Mouse (Mus musculus) heart, adult 2 months (tissue): ENCODE data around the gene Olfr1359. TPM values are rescaled to one million over a fixed set of nuclear protein-coding genes. Genes with fewer than 3 reads are reported as not detected.
A peak's percentile ranks its signal among the peaks of the same experiment; 100 is the strongest.
"Not testable (repeated sequence)": the region's sequence is repeated elsewhere in the genome, so short reads cannot be mapped to it uniquely, and the experiment has no call there.

Experiments
- DNase-seq, 2 experiments: peaks; one replicate each; pipeline ENCODE4 v3.0.0; 2021
- H3K27ac ChIP-seq: fragments of 200-600 bp; 2 replicates; pipeline ENCODE4 v1.8.1; 2022
- H3K27me3 ChIP-seq: fragments of 200-500 bp; 2 replicates; pipeline ENCODE4 v1.6.1; 2012; ENCODE audit warnings: mild to moderate bottlenecking, low read length, inconsistent platforms, mixed read lengths; ENCODE audit not compliant: control insufficient read depth, insufficient read depth
- H3K36me3 ChIP-seq: fragments of 200-500 bp; 2 replicates; pipeline ENCODE4 v1.6.1; 2012; ENCODE audit warnings: low read length, inconsistent platforms; ENCODE audit not compliant: control insufficient read depth, insufficient read depth
- H3K4me1 ChIP-seq: fragments of 200-500 bp; 2 replicates; pipeline ENCODE4 v1.6.1; 2011; ENCODE audit warnings: low read length; ENCODE audit not compliant: control insufficient read depth, insufficient read depth
- H3K4me3 ChIP-seq: fragments of 200-600 bp; 2 replicates; pipeline ENCODE4 v1.8.1; 2022
- H3K79me2 ChIP-seq: fragments of 200-500 bp; replicated peaks from 2 replicates; pipeline ENCODE4 v1.6.1; 2012; ENCODE audit warnings: mild to moderate bottlenecking, inconsistent platforms, low read length, moderate library complexity, mixed read lengths; ENCODE audit not compliant: control insufficient read depth, insufficient read depth
- H3K9ac ChIP-seq: fragments of 200-500 bp; 2 replicates; pipeline ENCODE4 v1.6.1; 2012; ENCODE audit warnings: low read depth, mild to moderate bottlenecking, control low read depth, inconsistent platforms, low read length, mixed read lengths
- CTCF ChIP-seq: fragments of 200-600 bp; IDR thresholded peaks from 2 replicates; pipeline ENCODE4 v1.8.1; 2022; ENCODE audit warnings: antibody characterized with exemption, mild to moderate bottlenecking, moderate library complexity
- EP300 ChIP-seq: fragments of 200-500 bp; IDR thresholded peaks from 2 replicates; pipeline ENCODE4 v1.6.1; 2011; ENCODE audit warnings: low read depth, low read length, control low read depth; ENCODE audit not compliant: insufficient read depth
- POLR2A ChIP-seq: fragments of 200-500 bp; IDR thresholded peaks from 2 replicates; pipeline ENCODE4 v1.6.1; 2011; ENCODE audit warnings: mild to moderate bottlenecking, low read depth, low read length, control low read depth; ENCODE audit not compliant: insufficient read depth
- WGBS: fragments of 180-500 bp; shearing (Covaris S2); methylation state at CpG from one replicate; pipeline ENCODE4 v1.1.7; 2018; 5-methylcytosine and 5-hydroxymethylcytosine counted together
- intact Hi-C: fragments of 180-260 bp; cut with DNase I; formaldehyde crosslinking; loops from one replicate; pipeline ENCODE4 v1.15.1; 2025
- polyA plus RNA-seq: library from polyadenylated mRNA; depleted of rRNA; stranded (reverse); fragments of >200 nt; gene quantifications from 2 replicates; pipeline ENCODE4 v1.2.3, GENCODE M21; 2012
- total RNA-seq, 2 experiments: library from RNA; stranded (reverse); gene quantifications; 2 replicates each; pipeline ENCODE4 v1.2.3; 2021

Gene Olfr1359
- total and polyA plus RNA-seq, 3 experiments, result not detected

GRCm38 (mm10) chr13:21710821-21711525 lies 13.1 kb downstream of the Olfr1359 start:
- H3K4me1 ChIP-seq, result no peaks in the 10 kb centered on the region
- TF ChIP-seq EP300 (peak; percentile 76; the same call in 1 of the 2 replicates), CTCF (no peak), POLR2A (no peak)

DNA sequence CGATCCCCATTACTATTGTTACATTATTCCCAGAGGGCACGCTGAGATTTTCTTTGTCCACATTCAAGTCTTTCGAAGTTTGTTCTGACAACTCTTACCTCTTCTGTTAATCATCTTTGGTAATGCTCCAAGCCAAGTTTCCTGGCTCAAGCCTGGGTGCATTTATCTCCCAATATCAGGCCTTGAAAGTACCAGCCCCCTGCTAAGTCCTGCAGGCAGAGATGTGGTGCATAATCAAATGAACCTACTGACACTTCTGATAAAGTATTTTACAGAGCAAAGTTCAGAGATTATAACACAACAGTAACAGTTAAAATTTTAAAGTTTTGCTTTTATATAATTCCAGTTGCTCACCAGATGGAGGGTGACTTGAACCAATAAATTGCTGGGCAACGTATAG lies 13.8 kb downstream of the Olfr1359 start:
- H3K4me1 ChIP-seq, result no peaks in the 10 kb centered on the region
- no peak for DNase-seq
- no peaks in the 10 kb centered on the region for H3K36me3 ChIP-seq
- 43% methylated on average over 4 of the region's 4 CpGs for WGBS
- intact Hi-C loops, result loop anchor here (1.0 to 10.0 kb wide), 8 partner anchors 23 to 1983 kb away; partner anchors contain the start of genes Hist1h1t, Hist1h4c and Hist1h4d
- H3K27me3 ChIP-seq, result no peaks in the 10 kb centered on the region
- no peak overlapping the region for H3K27ac ChIP-seq
- peak overlapping the region; percentile 74; the same call in 1 of the 2 replicates for H3K4me3 ChIP-seq
- no peak for TF ChIP-seq EP300
- no peak for TF ChIP-seq CTCF
- no peak for TF ChIP-seq POLR2A
- no peak overlapping the region for H3K9ac ChIP-seq
- H3K79me2 ChIP-seq, result no peaks in the 10 kb centered on the region

More at GRCm38 (mm10) chr13:21710821-21711525, 13.1 kb downstream of the Olfr1359 start:
- Histone ChIP-seq H3K9ac (peak overlapping the region; percentile 50), H3K79me2 (no peaks in the 10 kb centered on the region), H3K27ac (peak overlapping the region; percentile 1; the same call in 1 of the 2 replicates), H3K27me3 (no peaks in the 10 kb centered on the region), H3K36me3 (no peaks in the 10 kb centered on the region), H3K4me3 (peak overlapping the region; percentile 74)
- WGBS, result 5% methylated on average over 22 of the region's 22 CpGs
- DNase-seq, result peak; percentile 79 to 84
- intact Hi-C loops, result loop anchor here (1.0 to 10.0 kb wide), 8 partner anchors 23 to 1984 kb away; partner anchors contain the start of genes Hist1h1t, Hist1h4c and Hist1h4d

- H3K4me1 ChIP-seq, result peaks cover 1% of the 10 kb centered on the region
- intact Hi-C loops, result loop anchor here (1.0 to 10.0 kb wide), 7 partner anchors 20 to 1980 kb away; partner anchors contain the start of genes Hist1h1t, Hist1h4c and Hist1h4d
- no peak overlapping the region for H3K27ac ChIP-seq
- WGBS, result under 1% methylated on average over 7 of the region's 7 CpGs
- H3K27me3 ChIP-seq, result no peaks in the 10 kb centered on the region
- peak overlapping the region; percentile 8; the same call in 1 of the 2 replicates for H3K4me3 ChIP-seq
- DNase-seq, result peak; percentile 55 to 62
- H3K79me2 ChIP-seq, result no peaks in the 10 kb centered on the region
- peaks cover 2% of the 10 kb centered on the region; the same call in 1 of the 2 replicates for H3K36me3 ChIP-seq
- TF ChIP-seq EP300, result no peak
- no peak for TF ChIP-seq POLR2A
- peak; percentile 96 for TF ChIP-seq CTCF
- H3K9ac ChIP-seq, result no peak overlapping the region
These were observed 16.8 kb downstream of the Olfr1359 start for GRCm38 (mm10) chr13:21714725-21715124.

DNA sequence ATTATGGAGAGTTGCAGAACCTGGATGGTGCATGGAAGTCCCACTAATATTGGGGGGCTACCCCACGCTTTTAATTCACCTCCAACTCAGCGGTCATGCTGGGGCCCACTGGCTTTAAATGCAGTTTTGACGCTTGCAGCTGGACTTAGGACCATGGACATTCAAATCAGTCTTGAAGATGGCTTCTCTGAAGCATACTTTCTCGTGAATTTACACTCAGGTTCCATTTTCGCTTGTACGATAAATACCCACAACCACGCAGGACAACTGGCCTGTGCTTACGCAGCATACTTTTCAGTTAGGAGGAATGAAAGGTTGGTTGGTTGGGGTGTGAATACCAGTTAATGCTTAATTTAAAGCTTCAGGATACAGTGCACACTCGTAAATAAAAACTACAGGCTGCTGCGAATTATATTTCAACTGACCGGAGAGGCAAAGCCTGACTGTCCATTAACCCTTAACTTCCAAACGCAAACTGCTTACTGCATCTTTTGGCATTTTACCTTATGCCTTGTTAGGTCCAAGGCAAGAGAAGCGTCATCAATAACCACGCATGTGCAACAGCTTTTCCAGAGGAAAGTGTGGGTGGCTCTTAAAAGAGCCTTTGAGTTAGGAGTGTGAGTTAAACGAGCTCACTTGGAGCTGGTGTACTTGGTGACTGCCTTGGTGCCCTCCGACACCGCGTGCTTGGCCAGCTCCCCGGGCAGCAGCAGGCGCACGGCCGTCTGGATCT lies 17.4 kb downstream of the Olfr1359 start:
- H3K9ac ChIP-seq, result no peak overlapping the region; the same call in none of the 2 replicates
- peaks cover 2% of the 10 kb centered on the region; the same call in 1 of the 2 replicates for H3K36me3 ChIP-seq
- no peak for TF ChIP-seq POLR2A
- TF ChIP-seq CTCF, result no peak
- TF ChIP-seq EP300, result no peak
- under 1% methylated on average over 22 of the region's 22 CpGs for WGBS
- no peaks in the 10 kb centered on the region for H3K79me2 ChIP-seq
- peaks cover 1% of the 10 kb centered on the region for H3K4me1 ChIP-seq
- no peak for DNase-seq
- H3K27ac ChIP-seq, result no peak overlapping the region; the same call in 1 of the 2 replicates
- peak overlapping the region; percentile 54 for H3K4me3 ChIP-seq
- intact Hi-C loops, result loop anchor here (1.0 to 10.0 kb wide), 6 partner anchors 19 to 1980 kb away; partner anchors contain the start of genes Hist1h1t, Hist1h4c and Hist1h4d
- no peaks in the 10 kb centered on the region for H3K27me3 ChIP-seq

- peak; percentile 88 for TF ChIP-seq POLR2A
- intact Hi-C loops, result loop anchor here (1.0 to 10.0 kb wide), 7 partner anchors 18 to 1979 kb away; partner anchors contain the start of genes Hist1h1t, Hist1h4c, Hist1h4d and Hist1h4i
- DNase-seq, result peak; percentile 71 to 81
- H3K9ac ChIP-seq, result peak within 1 kb of the TSS; percentile 69
- under 1% methylated on average over 36 of the region's 50 CpGs for WGBS
- peak within 1 kb of the TSS; percentile 65 for H3K27ac ChIP-seq
- peak within 1 kb of the TSS; percentile 54 for H3K4me3 ChIP-seq
- not testable (repeated sequence) for H3K36me3 ChIP-seq, H3K27me3 ChIP-seq, H3K4me1 ChIP-seq, H3K79me2 ChIP-seq
These were observed 18.1 kb downstream of the Olfr1359 start, which contains the start of the genes Hist1h2bl and Hist1h2ai for GRCm38 (mm10) chr13:21715864-21716539. Hist1h2bl (minus strand) TSS chr13:21716143. Hist1h2ai (plus strand) TSS chr13:21716422.

DNA sequence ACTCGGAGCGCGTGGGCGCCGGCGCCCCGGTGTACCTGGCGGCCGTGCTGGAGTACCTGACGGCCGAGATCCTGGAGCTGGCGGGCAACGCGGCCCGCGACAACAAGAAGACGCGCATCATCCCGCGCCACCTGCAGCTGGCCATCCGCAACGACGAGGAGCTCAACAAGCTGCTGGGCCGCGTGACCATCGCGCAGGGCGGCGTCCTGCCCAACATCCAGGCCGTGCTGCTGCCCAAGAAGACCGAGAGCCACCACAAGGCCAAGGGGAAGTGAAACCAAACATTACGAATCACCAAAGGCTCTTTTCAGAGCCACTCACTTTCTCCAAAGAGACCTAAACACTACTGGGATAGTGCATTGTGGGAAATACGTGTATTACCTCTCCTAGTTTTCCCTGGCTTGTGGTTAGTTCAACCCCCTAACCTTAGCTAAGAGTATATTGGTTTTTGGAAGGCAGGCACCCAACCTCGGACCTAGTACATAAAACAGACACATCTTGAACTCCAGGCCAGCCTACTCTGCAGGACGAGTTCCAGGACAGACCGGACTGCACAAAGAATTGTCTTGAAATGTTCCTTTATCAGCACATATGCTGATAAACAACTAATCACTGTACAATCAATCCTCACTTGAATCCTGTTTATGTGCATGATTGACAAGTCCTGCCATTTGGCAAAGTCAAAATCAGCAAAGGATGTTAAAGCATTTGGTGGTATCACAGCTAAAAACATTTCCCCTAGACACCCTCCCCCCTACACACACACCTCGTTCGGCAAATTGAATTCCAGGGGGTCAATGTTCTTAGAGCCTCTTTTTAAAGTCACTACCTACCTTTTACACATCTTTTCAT lies 18.9 kb downstream of the Olfr1359 start:
- peak in 1 of 2 experiments; percentile 30 for DNase-seq
- peak overlapping the region; percentile 54 for H3K4me3 ChIP-seq
- H3K27ac ChIP-seq, result peak overlapping the region; percentile 42
- intact Hi-C loops, result loop anchor here (2.0 to 10.0 kb wide), 5 partner anchors 198 to 1978 kb away; partner anchors contain the start of genes Hist1h1t, Hist1h4c, Hist1h4d and Hist1h4i
- H3K9ac ChIP-seq, result peak overlapping the region; percentile 69
- H3K79me2 ChIP-seq, H3K36me3 ChIP-seq, H3K27me3 ChIP-seq, H3K4me1 ChIP-seq: not testable (repeated sequence)
- WGBS, result 2% methylated on average over 15 of the region's 38 CpGs
